ENCODE assay signal across 9 mouse cellular contexts in the genomic region with DNA sequence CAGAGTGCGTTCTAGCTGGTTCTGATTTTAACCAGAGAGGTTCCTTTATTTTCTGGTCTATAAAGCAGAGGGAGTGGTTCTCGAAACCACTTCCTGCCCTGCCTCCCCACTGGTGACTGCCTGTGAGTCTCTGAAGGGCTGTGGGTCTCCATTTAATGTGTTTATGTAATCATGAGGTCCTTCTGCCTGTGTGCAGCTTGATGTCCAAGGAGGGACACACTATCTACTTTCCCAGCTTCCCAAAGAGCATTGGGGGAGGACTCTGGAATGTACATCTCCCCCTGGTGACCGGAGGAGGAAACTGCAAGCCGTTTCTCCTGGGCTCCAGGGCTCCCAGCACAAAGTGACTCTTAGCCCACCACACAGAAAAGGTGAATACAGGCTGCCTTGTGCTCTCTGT.
DNase-seq lines count a peak whose midpoint lies in the region; ATAC-seq and TF ChIP-seq lines count a peak whose summit lies in the region.
"Had no signal": no experiment of that assay in that cellular context is flagged by ENCODE, and none has a peak within 500 bp of the region (broad histone marks: within the 10 kb centered on the region; RNA-seq: fewer than 3 reads in every experiment).

No protein-coding gene starts in this region.

- no peak overlapping the region for H3K27ac ChIP-seq in hindbrain, embryonic 11.5 days (ENCODE audit: low read depth, low read length)
- no peak overlapping the region for H3K27ac ChIP-seq in hindbrain, embryonic 12.5 days
- H3K27ac ChIP-seq in ES-E14 (ENCODE audit: insufficient read depth, low read depth, low read length, poor library complexity, severe bottlenecking), result no peak overlapping the region
- H3K27ac ChIP-seq in testis, adult 2 months (ENCODE audit: control insufficient read depth, insufficient read depth, low read depth, low read length), result no peak overlapping the region
- H3K27ac ChIP-seq: embryonic facial prominence, embryonic 12.5 days had no signal

- no peaks in the 10 kb centered on the region for H3K9me3 ChIP-seq in hindbrain, embryonic 11.5 days (ENCODE audit: control insufficient read depth, low read length)
- H3K9me3 ChIP-seq in hindbrain, embryonic 12.5 days (replicated peaks), result no peaks in the 10 kb centered on the region
- no peaks in the 10 kb centered on the region for H3K9me3 ChIP-seq in ES-E14 (ENCODE audit: control insufficient read depth, insufficient read depth, low read depth, low read length)
- H3K9me3 ChIP-seq: embryonic facial prominence, embryonic 12.5 days had no signal

- no peak for TF ChIP-seq POLR2A in testis, adult 2 months (IDR thresholded peaks at IDR 0.05; ENCODE audit: control insufficient read depth, low read depth, low read length)

- no peak overlapping the region for H3K4me3 ChIP-seq in hindbrain, embryonic 11.5 days (ENCODE audit: low read depth, low read length)
- no peak overlapping the region for H3K4me3 ChIP-seq in hindbrain, embryonic 12.5 days
- no peak overlapping the region for H3K4me3 ChIP-seq in ES-E14 (ENCODE audit: insufficient read depth in 1 of 2, low read depth in 1 of 2, low read length in 2 of 2, poor library complexity in 1 of 2, severe bottlenecking in 1 of 2)
- no peak overlapping the region for H3K4me3 ChIP-seq in testis, adult 2 months (ENCODE audit: control insufficient read depth, low read depth, low read length)
- H3K4me3 ChIP-seq: embryonic facial prominence, embryonic 12.5 days had no signal

- no peak overlapping the region for H3K9ac ChIP-seq in hindbrain, embryonic 11.5 days (ENCODE audit: low read depth, low read length)
- no peak overlapping the region for H3K9ac ChIP-seq in hindbrain, embryonic 12.5 days
- no peak overlapping the region for H3K9ac ChIP-seq in ES-E14 (ENCODE audit: insufficient read depth, low read depth, low read length, poor library complexity, severe bottlenecking)
- H3K9ac ChIP-seq: embryonic facial prominence, embryonic 12.5 days had no signal

- no peaks in the 10 kb centered on the region; the same call in 1 of the 2 replicates for H3K4me1 ChIP-seq in hindbrain, embryonic 11.5 days (replicated peaks; ENCODE audit: control insufficient read depth, insufficient read depth, low read length)
- H3K4me1 ChIP-seq in hindbrain, embryonic 12.5 days, result peaks cover 2% of the 10 kb centered on the region
- H3K4me1 ChIP-seq in ES-E14 (ENCODE audit: control insufficient read depth in 2 of 2, insufficient read depth in 2 of 2, low read length in 2 of 2, poor library complexity in 1 of 2), result no peaks in the 10 kb centered on the region
- no peaks in the 10 kb centered on the region; the same call in 1 of the 2 replicates for H3K4me1 ChIP-seq in testis, adult 2 months (ENCODE audit: control insufficient read depth, insufficient read depth, low read length)

- peak; percentile 74 for TF ChIP-seq CTCF in testis, adult 2 months (IDR thresholded peaks at IDR 0.05; ENCODE audit: control insufficient read depth, insufficient read depth, insufficient replicate concordance, low read depth, low read length)

- 56% methylated on average over 4 of the region's 4 CpGs for WGBS in hindbrain, embryonic 11.5 days
- WGBS in hindbrain, embryonic 12.5 days, result 56% methylated on average over 4 of the region's 4 CpGs
- WGBS in large intestine, adult 2 months, result 39% methylated on average over 4 of the region's 4 CpGs

- DNase-seq in hindbrain, embryonic 11.5 days (ENCODE audit: low spot score), result peak; percentile 72
- peak; percentile 42 for DNase-seq in ES-E14 (ENCODE audit: low read depth, low spot score)
- DNase-seq in cerebellum, adult 11-12 months, result peak; percentile 21
- DNase-seq in gastrocnemius, postnatal 25 days, result peak; percentile 42
- peak; percentile 22 for DNase-seq in large intestine, adult 2 months (ENCODE audit: low read depth, low spot score)

- in situ Hi-C loops in ES-E14 (cut with MboI; ENCODE audit: low sequenced_read_pairs in 2 of 2, unreplicated experiment in 2 of 2), result loop anchor here in 1 of 2 experiments (10.0 kb wide), 1 partner anchor 154 kb away; no protein-coding TSS in a partner anchor

- H3K4me2 ChIP-seq in hindbrain, embryonic 11.5 days (replicated peaks; ENCODE audit: low read depth, low read length), result no peak overlapping the region
- H3K4me2 ChIP-seq in hindbrain, embryonic 12.5 days (replicated peaks), result no peak overlapping the region
- H3K4me2 ChIP-seq: embryonic facial prominence, embryonic 12.5 days had no signal

- no peaks in the 10 kb centered on the region for H3K36me3 ChIP-seq in hindbrain, embryonic 11.5 days (ENCODE audit: control insufficient read depth, insufficient read depth, low read length)
- H3K36me3 ChIP-seq in hindbrain, embryonic 12.5 days, result no peaks in the 10 kb centered on the region
- no peaks in the 10 kb centered on the region for H3K36me3 ChIP-seq in ES-E14 (ENCODE audit: control insufficient read depth, insufficient read depth, low read length, poor library complexity, severe bottlenecking)
- no peaks in the 10 kb centered on the region for H3K36me3 ChIP-seq in testis, adult 2 months (ENCODE audit: control insufficient read depth, insufficient read depth, low read length)
- H3K36me3 ChIP-seq: embryonic facial prominence, embryonic 12.5 days had no signal

- ATAC-seq in hindbrain, embryonic 11.5 days (ENCODE audit: low FRiP score), result 0 out of 2 replicates have a peak, but pooled peaks have one; percentile 22
- no peak for ATAC-seq in hindbrain, embryonic 12.5 days (ENCODE audit: low FRiP score)
- peak; percentile 89 for ATAC-seq in megakaryocyte, adult 5-6 weeks (ENCODE audit: poor library complexity, severe bottlenecking)

- no peaks in the 10 kb centered on the region for H3K27me3 ChIP-seq in hindbrain, embryonic 11.5 days (ENCODE audit: control insufficient read depth, insufficient read depth, low read length)
- no peaks in the 10 kb centered on the region for H3K27me3 ChIP-seq in hindbrain, embryonic 12.5 days
- no peaks in the 10 kb centered on the region for H3K27me3 ChIP-seq in testis, adult 2 months (ENCODE audit: control insufficient read depth, insufficient read depth, low read length)
- H3K27me3 ChIP-seq: embryonic facial prominence, embryonic 12.5 days had no signal

TF ChIP-seq in ES-E14, 5 proteins besides CTCF, POLR2A, EP300 and RAD21:
- TF ChIP-seq ZNF384 (IDR thresholded peaks at IDR 0.05; ENCODE audit: low read depth, low read length), result no peak
- peak; percentile 62 for TF ChIP-seq ZC3H11A (IDR thresholded peaks at IDR 0.05; ENCODE audit: borderline replicate concordance, low read depth, low read length)

Comparison
In these comparisons a context has a peak if more than half of its experiments do, and no peak if none do; other contexts are left out.
1. DNase-seq: peak in every context shown above with its lines; median percentile 72 in hindbrain, embryonic 11.5 days; 42 in ES-E14; 42 in gastrocnemius, postnatal 25 days; 22 in large intestine, adult 2 months; 21 in cerebellum, adult 11-12 months.